Mouse (Mus musculus): ENCODE results near the gene Cpa5.

The Cpa5 gene

GRCm38 (mm10) chr6:30645379-30645778, 34.6 kb downstream of the Cpa5 start:
- no peak for DNase-seq

DNA sequence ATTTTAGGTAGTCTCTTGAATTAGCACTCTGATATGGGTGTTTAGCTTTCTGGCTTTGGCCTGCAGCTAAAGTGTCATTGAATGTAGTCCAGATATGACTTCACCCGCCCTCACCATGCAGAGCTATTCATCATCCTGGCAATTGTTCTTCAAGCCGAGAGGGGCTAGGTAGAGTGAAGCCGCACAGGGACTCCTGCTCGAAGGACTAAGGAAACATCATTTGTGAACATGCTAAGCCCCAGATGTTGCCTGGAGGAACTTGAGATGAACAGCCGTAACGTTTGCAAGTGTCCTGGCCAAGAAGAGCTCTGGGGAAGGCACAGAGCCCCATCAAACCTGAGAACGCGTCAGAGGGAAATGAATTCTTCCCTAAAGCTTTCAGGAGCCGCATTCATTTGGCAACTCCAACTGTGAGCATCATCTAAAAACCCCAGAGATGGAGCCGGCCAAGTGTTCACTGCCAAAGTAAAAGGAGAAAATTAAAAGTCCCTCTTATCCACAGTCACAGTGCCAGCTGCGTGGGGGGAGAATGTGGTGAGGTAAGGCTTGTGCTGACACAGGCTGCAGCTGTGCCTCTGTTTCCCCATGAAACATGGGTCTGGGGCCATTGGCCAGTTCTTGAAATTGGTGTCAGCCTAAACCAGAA, 39.0 kb downstream of the Cpa5 start:
- DNase-seq, result no peak

DNA sequence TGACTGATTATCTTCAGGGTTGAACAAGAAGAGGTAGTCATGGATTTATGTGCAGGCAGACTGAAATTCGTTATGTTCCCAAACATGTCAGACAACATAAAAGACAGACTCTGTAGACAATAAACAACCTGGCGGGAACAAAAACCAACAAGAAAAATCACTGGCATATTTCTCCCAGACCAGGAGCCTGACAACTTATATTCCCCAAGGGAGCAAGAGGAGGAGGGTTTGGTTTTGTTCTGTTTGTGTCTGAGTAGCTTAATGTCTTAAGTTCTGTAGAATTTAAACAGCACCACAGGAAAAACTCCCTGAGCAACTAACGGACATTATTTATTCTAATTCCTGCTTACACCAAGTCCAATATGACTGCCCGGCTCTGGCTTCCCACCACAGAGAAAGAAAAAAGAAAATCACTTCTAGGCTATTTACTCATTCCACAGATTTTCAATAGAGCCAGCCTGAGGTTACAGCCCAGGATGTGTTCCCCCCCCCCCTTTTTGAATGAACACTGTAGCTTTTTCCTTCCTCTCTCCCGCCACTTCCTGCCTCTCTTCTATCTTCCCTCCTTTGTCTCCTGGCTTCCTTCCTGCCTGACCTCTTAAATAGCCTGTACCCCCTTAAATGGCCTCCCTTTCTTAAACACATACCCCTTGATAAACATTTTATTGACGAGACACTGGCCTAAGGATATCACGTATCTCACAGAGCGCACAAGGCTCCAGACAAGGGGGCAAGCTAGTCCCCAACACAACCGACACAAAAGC, 41.8 kb downstream of the Cpa5 start:
- DNase-seq, result no peak

DNA sequence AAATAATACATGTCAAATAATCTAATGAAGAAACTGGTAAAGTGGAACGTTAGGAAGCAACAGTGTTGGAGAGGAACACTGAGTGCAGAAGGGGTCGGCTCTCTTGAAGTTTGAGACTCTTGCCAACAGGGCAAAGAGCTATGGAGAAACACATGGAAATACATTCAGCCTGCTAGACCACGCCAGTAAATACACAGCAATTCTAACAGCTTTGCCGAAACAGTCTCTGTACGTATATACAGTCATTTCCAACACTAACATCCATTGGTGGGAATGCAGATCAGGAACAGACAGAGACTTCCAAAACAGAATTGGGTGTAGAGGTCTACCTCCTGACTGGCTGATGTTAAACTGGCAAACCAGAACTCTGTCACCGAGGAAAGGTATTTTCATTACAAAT, 42.7 kb downstream of the Cpa5 start:
- DNase-seq, result no peak

- no peak for DNase-seq
These were observed 43.6 kb downstream of the Cpa5 start for GRCm38 (mm10) chr6:30654402-30654859.

DNA sequence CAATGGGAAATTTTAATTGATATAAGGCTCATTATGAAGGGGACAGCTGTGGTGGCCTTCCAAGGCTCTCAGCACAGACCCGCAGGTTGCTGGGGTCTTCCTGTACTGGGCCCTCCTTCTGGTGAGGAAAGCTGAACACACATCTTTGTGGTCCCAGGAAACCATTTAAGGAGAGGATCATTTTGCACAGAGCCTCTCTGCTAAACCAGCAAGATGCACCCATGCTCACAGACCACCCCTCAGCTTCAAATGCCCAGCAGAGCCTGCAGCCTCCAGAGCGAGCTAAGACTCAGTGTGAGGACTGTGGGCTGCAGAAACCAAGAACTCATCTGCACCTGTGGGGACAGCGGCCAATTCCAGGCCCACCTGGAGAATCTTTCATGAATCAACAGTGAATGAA, 44.1 kb downstream of the Cpa5 start:
- DNase-seq, result no peak

- DNase-seq, result no peak
These were observed 46.5 kb downstream of the Cpa5 start for GRCm38 (mm10) chr6:30657279-30657678.

DNA sequence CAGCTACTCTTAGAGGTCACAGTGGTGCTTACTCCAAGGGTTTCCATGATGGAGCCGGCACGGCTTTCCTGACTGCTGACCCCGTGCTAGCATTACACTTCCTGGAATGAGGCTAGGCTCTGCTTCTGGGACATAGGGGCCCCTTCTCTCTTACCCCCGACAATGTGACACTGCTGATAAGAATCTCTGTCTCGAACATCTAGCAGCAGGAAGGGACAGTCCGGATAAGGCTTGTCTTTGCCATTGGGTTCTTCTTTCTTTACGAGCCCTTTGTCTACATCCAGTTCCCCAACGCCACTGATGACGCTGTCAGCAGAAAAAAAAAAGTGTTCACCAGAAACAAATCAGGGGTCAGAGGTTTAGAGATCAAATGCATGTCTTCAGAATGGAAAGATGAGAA, 47.8 kb downstream of the Cpa5 start:
- DNase-seq, result no peak

DNA sequence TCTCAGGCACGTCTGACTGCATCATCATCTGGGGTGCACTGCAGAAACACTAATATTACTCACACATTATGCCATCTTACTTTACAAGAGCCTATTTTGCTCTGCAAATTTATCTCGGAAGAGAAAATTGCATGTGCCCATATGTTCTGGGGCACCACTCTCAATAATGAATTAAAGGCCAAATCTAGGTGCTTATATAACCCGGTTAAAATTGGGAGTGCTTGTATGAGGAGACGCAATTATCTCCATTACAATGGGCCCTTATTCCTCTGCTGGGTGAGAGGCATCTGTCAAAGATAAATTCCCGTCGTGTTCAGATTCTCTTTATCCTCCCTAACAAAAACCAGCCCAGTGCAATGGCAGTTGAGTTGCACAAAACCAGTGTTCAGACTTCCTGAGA, 54.0 kb downstream of the Cpa5 start:
- DNase-seq, result no peak

DNA sequence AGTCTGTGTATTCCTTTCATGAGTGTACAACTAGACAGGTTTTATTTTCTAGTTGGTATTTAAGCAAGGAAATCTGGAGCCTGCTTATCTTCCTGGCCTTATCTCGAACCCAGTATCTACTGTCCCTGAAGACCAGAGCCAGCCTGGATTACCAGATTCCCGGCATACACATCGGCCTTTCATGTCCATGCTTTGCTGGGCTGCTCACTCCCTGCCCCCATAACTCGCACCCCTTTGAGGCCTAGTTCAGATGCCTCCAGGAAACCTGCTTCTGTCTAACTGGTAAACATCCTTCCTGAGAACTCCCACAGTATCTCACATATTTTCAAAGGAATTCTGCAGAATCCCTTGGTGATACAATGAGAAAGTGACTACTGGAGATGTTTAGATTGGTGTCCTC, 54.5 kb downstream of the Cpa5 start:
- DNase-seq, result no peak

DNA sequence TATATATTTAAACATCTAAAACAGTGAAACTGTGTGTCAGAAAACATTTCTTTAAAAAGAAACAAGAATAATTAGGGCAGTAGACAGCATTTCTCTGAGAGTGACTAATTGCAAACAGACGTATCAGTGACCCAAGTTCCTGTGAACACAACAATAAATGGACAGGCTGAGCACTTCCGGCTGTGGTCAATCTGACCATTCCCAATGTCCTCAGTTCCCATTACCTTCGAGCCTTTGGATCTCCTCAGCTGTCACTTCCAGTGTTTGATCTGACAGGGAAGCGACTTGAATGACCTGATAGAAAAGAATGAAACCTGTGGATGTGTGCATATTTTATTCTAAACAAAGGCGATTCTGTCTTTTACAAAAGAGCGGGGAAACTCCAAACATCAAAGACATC, 55.2 kb downstream of the Cpa5 start:
- DNase-seq, result no peak

GRCm38 (mm10) chr6:30667585-30667984, 56.8 kb downstream of the Cpa5 start:
- DNase-seq, result no peak

DNA sequence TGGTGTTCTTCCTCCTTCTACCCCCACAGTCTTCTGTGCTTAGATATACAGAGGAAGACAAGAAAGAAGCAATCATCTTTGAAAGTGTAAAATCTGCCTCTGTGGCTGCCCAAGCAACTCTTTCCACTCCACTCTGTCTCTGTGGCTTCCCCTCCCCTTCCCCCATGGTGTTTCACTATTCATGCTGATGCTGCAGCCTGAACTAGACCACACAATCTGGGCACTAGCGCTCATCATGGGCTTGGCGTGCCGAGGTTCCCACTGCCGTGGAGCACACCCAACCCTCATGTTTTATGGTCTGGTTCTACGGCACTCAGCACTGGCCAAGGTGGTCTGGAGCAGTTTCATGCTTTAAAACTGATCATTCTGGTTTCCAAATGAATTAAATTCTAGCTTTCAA, 60.9 kb downstream of the Cpa5 start:
- no peak for DNase-seq

GRCm38 (mm10) chr6:30673764-30674561, 63.2 kb downstream of the Cpa5 start:
- DNase-seq, result no peak

- no peak for DNase-seq
These were observed 64.0 kb downstream of the Cpa5 start for GRCm38 (mm10) chr6:30674714-30675280.

GRCm38 (mm10) chr6:30675281-30675771, 64.5 kb downstream of the Cpa5 start:
- no peak for DNase-seq

GRCm38 (mm10) chr6:30676506-30676905, 65.7 kb downstream of the Cpa5 start:
- no peak for DNase-seq

- no peak for DNase-seq
These were observed 66.8 kb downstream of the Cpa5 start for GRCm38 (mm10) chr6:30677591-30677990.

DNA sequence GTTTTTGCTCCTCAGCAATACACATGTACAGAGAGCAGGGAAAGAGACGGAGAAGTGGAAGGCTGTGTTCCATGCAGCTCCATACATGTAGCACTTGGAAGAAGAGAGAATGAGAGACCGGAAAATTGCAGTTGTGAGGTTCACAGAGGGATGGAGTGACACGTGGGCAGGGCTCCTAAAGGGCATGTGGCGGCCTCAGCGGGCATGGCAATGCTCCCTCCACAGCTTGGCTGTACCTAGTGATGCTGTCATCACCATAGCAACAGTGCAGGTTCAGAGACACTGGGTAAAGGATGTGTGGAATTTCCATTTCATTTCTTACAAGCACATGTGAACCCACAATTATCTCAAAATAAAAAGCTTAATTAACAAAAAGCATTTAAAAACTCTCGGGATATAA, 67.7 kb downstream of the Cpa5 start:
- DNase-seq, result no peak

DNA sequence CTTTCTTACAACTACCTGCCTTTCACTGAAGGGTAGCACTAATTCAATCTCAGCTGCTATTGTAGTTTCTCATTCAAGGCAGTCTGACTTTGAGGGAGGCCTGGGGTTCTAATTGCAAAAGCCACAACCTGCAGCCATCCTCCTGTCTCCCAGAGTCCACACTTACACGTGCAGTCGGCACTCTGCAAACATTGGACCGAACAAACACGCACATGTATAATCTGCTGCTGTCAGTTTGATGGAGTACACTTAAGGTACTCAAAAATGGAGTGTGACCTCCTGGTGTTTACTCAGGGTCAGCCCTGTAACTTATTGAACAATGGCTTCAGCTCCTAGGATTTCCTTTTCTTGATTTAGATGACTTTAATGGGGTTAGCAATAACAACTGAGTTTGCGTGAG, 68.8 kb downstream of the Cpa5 start:
- peak in 1 of 2 experiments; percentile 66 for DNase-seq

DNA sequence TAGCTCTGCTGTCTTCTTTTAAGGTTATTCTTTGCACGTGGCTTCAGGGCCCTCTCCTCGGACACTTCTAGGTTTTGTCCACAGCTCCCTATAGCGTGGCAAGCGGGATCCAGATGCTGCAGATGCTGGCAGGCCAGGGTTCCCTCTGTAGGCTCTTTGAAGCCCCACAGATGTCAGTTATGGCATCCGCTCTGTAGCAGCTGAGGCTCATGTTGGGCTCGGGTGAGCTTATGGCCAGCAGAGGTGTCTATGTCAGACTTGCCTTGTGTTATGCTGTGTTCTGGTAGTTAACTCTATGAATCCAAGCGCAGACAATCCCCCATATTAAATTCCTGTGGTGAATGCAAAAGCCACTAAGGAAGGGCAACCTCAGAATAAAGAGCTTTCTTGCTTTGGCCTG, 69.6 kb downstream of the Cpa5 start:
- no peak for DNase-seq
